Mouse (Mus musculus) embryonic facial prominence, embryonic 10.5 days (tissue): ENCODE results near the gene P4ha2. TPM values are rescaled to one million over a fixed set of nuclear protein-coding genes. Genes with fewer than 3 reads are reported as not detected.

ENCODE experiments used
- DNase-seq: peaks from one replicate; pipeline ENCODE4 v3.0.0-alpha.2; 2017; ENCODE audit warnings: low spot score
- H3K27ac ChIP-seq: fragments of 300-500 bp; sonication (generic); replicated peaks from 2 replicates; pipeline ENCODE4 v1.5.1; 2016; ENCODE audit warnings: mild to moderate bottlenecking
- H3K27me3 ChIP-seq: fragments of 300-500 bp; sonication (generic); replicated peaks from 2 replicates; pipeline ENCODE4 v1.6.1; 2016; ENCODE audit warnings: low read depth, mild to moderate bottlenecking; ENCODE audit not compliant: poor library complexity, severe bottlenecking
- H3K36me3 ChIP-seq: fragments of 300-500 bp; sonication (generic); replicated peaks from 2 replicates; pipeline ENCODE4 v1.6.1; 2016; ENCODE audit warnings: mild to moderate bottlenecking, moderate library complexity
- H3K4me1 ChIP-seq: fragments of 300-500 bp; sonication (generic); 2 replicates; pipeline ENCODE4 v1.6.1; 2016
- H3K4me3 ChIP-seq: fragments of 300-500 bp; sonication (generic); 2 replicates; pipeline ENCODE4 v1.5.1; 2016; ENCODE audit warnings: mild to moderate bottlenecking, moderate library complexity
- H3K9me3 ChIP-seq: fragments of 300-500 bp; sonication (generic); 2 replicates; pipeline ENCODE4 v1.6.1; 2016; ENCODE audit warnings: mild to moderate bottlenecking
- WGBS: fragments of 180-500 bp; shearing (Covaris S2); methylation state at CpG from one replicate; pipeline ENCODE4 v1.1.7; 2016; 5-methylcytosine and 5-hydroxymethylcytosine counted together
- polyA plus RNA-seq: library from polyadenylated mRNA; unstranded; fragments of >200 nt; fragmentation: Nextera tagmentation; extraction: Ambion mirVana; gene quantifications from 2 replicates; pipeline ENCODE4 v1.2.1, GENCODE M21; 2016

The P4ha2 gene
- polyA plus RNA-seq, 1 experiment from 2014 or later: 36.8 TPM

GRCm38 (mm10) chr11:54062086-54062752, 37.7 kb upstream of the P4ha2 start:
- 84% methylated on average over 12 of the region's 12 CpGs for WGBS
- peaks cover 54% of the 10 kb centered on the region for H3K36me3 ChIP-seq
- H3K4me1 ChIP-seq: peaks cover 70% of the 10 kb centered on the region
- H3K9me3 ChIP-seq: no peaks in the 10 kb centered on the region
- H3K27me3 ChIP-seq: peaks cover 4% of the 10 kb centered on the region; the same call in 1 of the 2 replicates
- 0 out of 2 replicates have a peak overlapping the region, but pooled peaks have one; percentile 6 for H3K27ac ChIP-seq
- no peak overlapping the region for H3K4me3 ChIP-seq
- no peak for DNase-seq

GRCm38 (mm10) chr11:54062753-54063471, 37.0 kb upstream of the P4ha2 start:
- peaks cover 54% of the 10 kb centered on the region for H3K36me3 ChIP-seq
- no peak overlapping the region for H3K4me3 ChIP-seq
- peaks cover 5% of the 10 kb centered on the region for H3K27me3 ChIP-seq
- no peak for DNase-seq
- 84% methylated on average over 9 of the region's 9 CpGs for WGBS
- peak overlapping the region; percentile 6; the same call in 1 of the 2 replicates for H3K27ac ChIP-seq
- peaks cover 70% of the 10 kb centered on the region for H3K4me1 ChIP-seq
- no peaks in the 10 kb centered on the region for H3K9me3 ChIP-seq

- H3K27me3 ChIP-seq: peaks cover 9% of the 10 kb centered on the region; the same call in 1 of the 2 replicates
- H3K9me3 ChIP-seq: no peaks in the 10 kb centered on the region
- H3K36me3 ChIP-seq: peaks cover 51% of the 10 kb centered on the region
- WGBS: 86% methylated on average over 10 of the region's 10 CpGs
- H3K4me1 ChIP-seq: peaks cover 70% of the 10 kb centered on the region
- DNase-seq: no peak
- no peak overlapping the region for H3K4me3 ChIP-seq
- no peak overlapping the region; the same call in 1 of the 2 replicates for H3K27ac ChIP-seq
Measured at GRCm38 (mm10) chr11:54063472-54063775, 36.5 kb upstream of the P4ha2 start.

- 80% methylated on average over 3 of the region's 3 CpGs for WGBS
- Histone ChIP-seq H3K4me3 (no peak overlapping the region), H3K4me1 (peaks cover 69% of the 10 kb centered on the region), H3K9me3 (no peaks in the 10 kb centered on the region), H3K36me3 (peaks cover 47% of the 10 kb centered on the region), H3K27me3 (peaks cover 12% of the 10 kb centered on the region), H3K27ac (no peak overlapping the region)
- DNase-seq: no peak
Measured at GRCm38 (mm10) chr11:54064412-54064978, 35.4 kb upstream of the P4ha2 start.

- Histone ChIP-seq H3K4me1 (peaks cover 64% of the 10 kb centered on the region), H3K27ac (no peak overlapping the region), H3K36me3 (peaks cover 42% of the 10 kb centered on the region), H3K27me3 (peaks cover 20% of the 10 kb centered on the region), H3K4me3 (no peak overlapping the region), H3K9me3 (no peaks in the 10 kb centered on the region)
- 88% methylated on average over 12 of the region's 12 CpGs for WGBS
- no peak for DNase-seq
Measured at GRCm38 (mm10) chr11:54065106-54065914, 34.6 kb upstream of the P4ha2 start.

- H3K4me1 ChIP-seq: peaks cover 58% of the 10 kb centered on the region
- 84% methylated on average over 4 of the region's 4 CpGs for WGBS
- no peak overlapping the region for H3K27ac ChIP-seq
- H3K27me3 ChIP-seq: peaks cover 25% of the 10 kb centered on the region
- peaks cover 37% of the 10 kb centered on the region for H3K36me3 ChIP-seq
- no peaks in the 10 kb centered on the region for H3K9me3 ChIP-seq
- no peak for DNase-seq
- no peak overlapping the region for H3K4me3 ChIP-seq
Measured at GRCm38 (mm10) chr11:54065915-54066178, 34.0 kb upstream of the P4ha2 start.

GRCm38 (mm10) chr11:54066400-54066799, 33.5 kb upstream of the P4ha2 start:
- WGBS: 75% methylated on average over 5 of the region's 5 CpGs
- peaks cover 29% of the 10 kb centered on the region for H3K27me3 ChIP-seq
- H3K4me1 ChIP-seq: peaks cover 54% of the 10 kb centered on the region
- peak overlapping the region; percentile 76 for H3K4me3 ChIP-seq
- peaks cover 33% of the 10 kb centered on the region for H3K36me3 ChIP-seq
- no peak overlapping the region; the same call in 1 of the 2 replicates for H3K27ac ChIP-seq
- no peaks in the 10 kb centered on the region for H3K9me3 ChIP-seq
- DNase-seq: no peak

- H3K27me3 ChIP-seq: peaks cover 30% of the 10 kb centered on the region
- peak overlapping the region; percentile 90 for H3K27ac ChIP-seq
- peak; percentile 70 for DNase-seq
- no peaks in the 10 kb centered on the region for H3K9me3 ChIP-seq
- 19% methylated on average over 12 of the region's 12 CpGs for WGBS
- peaks cover 22% of the 10 kb centered on the region for H3K36me3 ChIP-seq
- peak overlapping the region; percentile 76 for H3K4me3 ChIP-seq
- peaks cover 61% of the 10 kb centered on the region for H3K4me1 ChIP-seq
Measured at GRCm38 (mm10) chr11:54067318-54067995, 32.4 kb upstream of the P4ha2 start.

- no peaks in the 10 kb centered on the region for H3K9me3 ChIP-seq
Measured at GRCm38 (mm10) chr11:54067996-54068519, 31.8 kb upstream of the P4ha2 start.

GRCm38 (mm10) chr11:54068520-54069371, 31.1 kb upstream of the P4ha2 start, which contains the start of gene Pdlim4:
Gene Pdlim4 (minus strand): TSS chr11:54069014.
- 1% methylated on average over 60 of the region's 61 CpGs for WGBS
- Histone ChIP-seq H3K4me3 (peak within 1 kb of the TSS; percentile 76), H3K4me1 (peaks cover 53% of the 10 kb centered on the region), H3K27me3 (peaks cover 30% of the 10 kb centered on the region), H3K27ac (peak within 1 kb of the TSS; percentile 90), H3K9me3 (no peaks in the 10 kb centered on the region), H3K36me3 (peaks cover 9% of the 10 kb centered on the region; the same call in 1 of the 2 replicates)
- DNase-seq: peak; percentile 90

More at GRCm38 (mm10) chr11:54067996-54068519, 31.8 kb upstream of the P4ha2 start:
- DNase-seq: peak; percentile 47
- Histone ChIP-seq H3K36me3 (peaks cover 16% of the 10 kb centered on the region), H3K4me3 (peak overlapping the region; percentile 76), H3K27me3 (peaks cover 30% of the 10 kb centered on the region), H3K4me1 (peaks cover 58% of the 10 kb centered on the region), H3K27ac (peak overlapping the region; percentile 90)
- 25% methylated on average over 4 of the region's 4 CpGs for WGBS
